Mouse (Mus musculus): ENCODE measurements around the gene Anln.
"Not testable (repeated sequence)": the region's sequence is repeated elsewhere in the genome, so short reads cannot be mapped to it uniquely, and the experiment has no call there.

Gene Anln

DNA sequence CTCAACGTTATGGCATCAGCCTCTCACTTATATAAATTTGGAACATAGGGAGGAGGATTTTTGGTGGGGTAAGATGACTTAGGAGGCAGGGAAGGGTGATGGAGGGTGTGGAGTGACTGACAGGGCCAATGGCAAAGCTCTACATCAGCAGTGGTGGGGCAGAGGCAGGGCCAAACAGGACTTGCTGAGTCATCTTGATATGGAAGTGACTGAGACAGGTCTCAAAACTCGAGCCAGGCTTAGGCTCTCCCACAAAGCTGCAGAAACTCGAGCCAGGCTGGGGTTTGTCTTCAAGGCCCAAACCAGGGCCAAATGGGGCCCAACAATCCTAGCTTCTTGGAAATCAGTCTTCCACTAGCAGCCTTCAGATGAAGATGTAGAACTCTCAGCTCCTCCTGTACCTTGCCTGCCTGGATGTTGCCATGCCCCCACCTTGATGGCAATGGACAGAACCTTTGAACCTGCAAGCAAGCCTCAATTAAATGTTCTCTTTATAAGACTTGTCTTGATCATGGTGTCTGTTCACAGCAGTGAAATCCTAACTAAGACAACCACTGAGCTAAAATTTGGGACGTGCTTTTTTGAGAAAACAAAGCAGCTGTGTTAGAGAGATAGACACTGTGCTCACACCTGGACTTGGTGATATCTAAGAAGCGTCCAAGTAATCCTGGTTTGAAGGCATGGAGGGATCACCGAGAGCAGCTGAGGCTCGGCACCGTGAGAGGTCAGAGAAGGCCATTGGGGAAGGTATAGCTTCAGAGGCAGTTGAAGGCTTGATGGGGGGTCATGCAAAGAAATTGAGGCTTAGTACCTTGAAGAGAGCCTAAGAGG lies 66.4 kb downstream of the Anln start:
- no peak for DNase-seq (ENCODE audit: low spot score in 2 of 2)

DNA sequence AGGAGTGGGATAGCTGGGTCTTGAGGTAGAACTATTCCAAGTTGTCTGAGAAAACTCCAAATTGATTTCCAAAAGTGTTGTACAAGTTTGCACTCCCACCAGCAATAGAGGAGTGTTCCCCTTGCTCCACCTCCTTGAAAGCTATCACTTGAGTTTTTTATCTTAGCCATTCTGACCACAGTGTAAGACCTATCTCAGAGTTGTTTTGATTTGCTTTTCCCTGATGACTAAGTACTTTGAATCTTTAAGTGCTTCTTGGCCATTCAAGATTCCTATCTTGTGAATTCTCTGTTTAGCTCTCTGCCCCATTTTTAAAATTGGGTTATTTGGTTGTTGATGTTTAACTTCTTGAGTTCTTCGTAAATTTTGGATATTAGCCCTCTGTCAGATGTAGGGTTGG lies 69.9 kb downstream of the Anln start:
- DNase-seq (ENCODE audit: low spot score in 2 of 2), result no peak

DNA sequence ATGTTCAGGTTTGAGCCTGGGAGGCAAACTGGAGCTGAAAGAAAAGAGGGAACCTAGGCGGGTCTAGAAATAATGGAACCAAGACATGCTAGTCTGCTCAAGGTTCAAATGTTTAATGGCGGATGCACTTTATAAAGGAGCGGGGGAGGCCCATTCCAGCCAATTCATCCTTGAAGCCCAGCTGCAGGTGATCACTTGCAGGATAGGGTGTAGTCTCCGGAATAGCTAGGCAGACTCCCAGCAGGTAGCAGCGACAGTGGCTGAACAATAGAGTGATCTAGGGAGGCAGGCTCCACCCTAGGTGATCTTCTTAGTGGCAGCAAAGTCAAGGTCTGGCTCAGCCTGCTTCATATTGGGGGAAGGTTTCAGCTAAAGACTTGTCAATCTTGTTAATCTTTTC lies 72.9 kb downstream of the Anln start:
- DNase-seq (ENCODE audit: low spot score in 2 of 2), result not testable (repeated sequence)

DNA sequence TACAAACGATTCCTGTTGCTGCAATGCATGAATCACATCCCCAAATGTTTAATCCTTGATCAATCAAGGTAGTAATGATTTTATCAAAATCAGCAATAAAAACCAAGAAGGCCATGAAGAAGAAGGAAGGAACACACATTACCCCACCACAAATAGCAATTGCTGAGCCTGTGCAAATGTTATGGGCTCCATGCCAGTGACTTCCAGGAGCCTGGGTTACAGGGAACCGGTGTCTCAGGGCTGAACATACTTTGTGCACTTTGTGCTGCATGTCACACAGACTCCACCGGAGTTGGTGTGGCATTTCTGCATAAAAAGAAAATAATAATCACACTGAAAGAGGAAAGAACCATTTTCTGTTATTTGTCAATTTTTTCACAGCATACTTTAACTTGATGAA lies 74.9 kb downstream of the Anln start:
- no peak for DNase-seq (ENCODE audit: low spot score in 2 of 2)

DNA sequence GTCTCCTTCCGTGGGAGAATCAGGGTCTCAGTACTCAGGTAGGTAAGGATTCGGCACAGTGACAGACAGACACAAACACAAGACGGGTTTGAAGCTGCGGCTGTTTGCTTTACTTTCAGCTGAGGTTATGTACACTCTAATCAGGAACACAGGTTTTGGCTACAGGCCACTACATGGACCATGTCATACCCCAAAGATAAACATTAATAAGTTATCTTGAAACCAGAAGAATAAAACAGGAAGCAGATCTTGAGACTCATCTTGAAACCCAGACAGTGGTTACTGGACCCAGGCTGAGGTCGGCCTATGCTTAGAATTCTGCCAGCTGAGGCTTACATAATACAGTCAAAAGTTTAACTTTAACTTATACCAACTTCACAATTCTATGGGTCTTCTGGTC lies 75.8 kb downstream of the Anln start:
- DNase-seq (ENCODE audit: low spot score in 2 of 2), result no peak

DNA sequence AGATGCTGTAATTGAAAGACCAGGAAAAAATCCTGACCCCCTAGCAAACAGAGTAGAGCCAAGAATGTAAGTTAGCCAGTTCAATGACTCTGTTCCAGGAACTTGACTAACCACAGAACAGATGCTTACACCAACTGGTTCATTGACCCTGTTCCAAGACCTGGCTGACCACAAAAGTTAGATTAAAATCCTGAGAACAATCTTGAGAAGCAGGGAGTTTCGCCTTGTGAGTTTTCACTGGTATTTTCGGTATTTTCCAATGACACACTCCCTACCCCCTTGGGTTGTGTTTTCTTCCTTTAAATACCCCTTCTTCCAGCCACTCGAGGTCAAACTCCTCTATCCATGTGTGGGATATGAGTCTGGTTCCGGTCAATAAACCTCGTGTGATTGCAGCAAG lies 79.3 kb downstream of the Anln start:
- no peak for DNase-seq (ENCODE audit: low spot score in 2 of 2)

DNA sequence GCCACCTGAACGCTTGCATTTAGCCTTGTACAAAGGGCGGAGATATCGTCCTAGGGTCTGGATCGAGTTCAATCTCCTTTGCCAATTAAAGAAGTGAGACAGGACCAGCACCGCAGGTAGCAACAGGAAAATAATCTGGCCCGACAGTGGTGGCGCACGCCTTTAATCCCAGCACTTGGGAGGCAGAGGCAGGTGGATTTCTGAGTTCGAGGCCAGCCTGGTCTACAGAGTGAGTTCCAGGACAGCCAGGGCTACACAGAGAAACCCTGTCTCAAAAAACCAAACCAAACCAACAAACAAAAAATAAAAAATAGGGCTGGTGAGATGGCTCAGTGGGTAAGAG lies 81.1 kb downstream of the Anln start:
- DNase-seq (ENCODE audit: low spot score in 2 of 2), result not testable (repeated sequence)

DNA sequence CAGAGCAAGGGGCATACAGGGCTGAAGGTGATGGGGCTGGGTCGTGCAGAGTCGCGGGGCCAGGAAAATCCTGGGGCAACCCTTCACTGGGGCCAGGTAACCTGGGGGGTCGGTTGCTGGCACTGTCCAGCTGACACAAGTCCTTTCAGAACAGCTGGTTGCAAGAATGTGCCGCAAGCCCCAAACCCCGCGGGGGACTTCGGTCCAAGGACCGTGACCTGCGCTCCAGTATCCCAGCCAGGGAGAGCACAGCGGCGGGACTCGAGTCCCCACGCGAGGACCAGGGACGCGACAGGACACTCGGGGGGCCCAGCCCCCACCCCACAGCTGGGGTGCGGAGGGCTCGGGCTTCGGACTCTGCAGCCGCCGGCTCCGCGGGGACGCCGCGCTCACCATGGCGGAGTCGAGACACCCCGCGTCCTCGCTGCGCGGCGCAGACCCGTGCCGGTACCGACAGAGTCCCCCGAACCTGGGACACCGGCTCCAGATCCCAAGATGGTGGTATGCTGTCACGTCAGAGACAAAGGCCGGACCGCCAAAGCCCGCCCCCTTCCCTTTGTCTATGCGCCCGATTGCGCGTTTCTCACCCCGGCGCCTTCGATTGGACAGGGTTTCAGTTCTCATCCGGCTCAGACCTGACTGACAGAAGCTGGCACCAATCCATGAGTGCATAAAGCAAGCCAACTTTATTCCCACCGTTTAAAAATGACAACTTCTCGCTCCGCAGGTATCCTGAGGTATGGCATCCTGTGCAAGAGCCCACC lies 81.7 kb downstream of the Anln start, which contains the start of gene Zfp810:
TSS of gene Zfp810 (minus strand) at position 493 of the 764 bp plus-strand sequence.
- peak; percentile 88 to 92 for DNase-seq (ENCODE audit: low spot score in 2 of 2)

DNA sequence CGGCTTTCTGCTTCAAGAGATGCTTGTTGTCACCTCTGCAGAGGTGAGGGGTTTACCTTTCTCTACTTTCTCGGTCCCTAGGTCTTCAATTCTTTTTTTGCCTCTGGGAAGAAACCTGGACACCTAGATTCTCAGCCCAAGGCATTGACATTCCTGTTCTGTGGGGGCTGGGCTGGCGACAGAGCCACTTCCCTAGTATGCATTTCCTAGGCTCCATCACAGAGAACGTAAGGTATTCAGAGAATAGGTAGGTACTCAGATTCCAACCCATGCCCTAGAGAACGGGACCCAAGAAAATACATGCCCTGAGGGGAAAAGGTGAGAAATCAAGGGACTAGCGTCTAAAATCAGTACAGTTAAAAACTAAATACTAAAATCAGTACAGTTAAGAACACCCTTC lies 82.3 kb downstream of the Anln start:
- DNase-seq (ENCODE audit: low spot score in 2 of 2), result no peak

DNA sequence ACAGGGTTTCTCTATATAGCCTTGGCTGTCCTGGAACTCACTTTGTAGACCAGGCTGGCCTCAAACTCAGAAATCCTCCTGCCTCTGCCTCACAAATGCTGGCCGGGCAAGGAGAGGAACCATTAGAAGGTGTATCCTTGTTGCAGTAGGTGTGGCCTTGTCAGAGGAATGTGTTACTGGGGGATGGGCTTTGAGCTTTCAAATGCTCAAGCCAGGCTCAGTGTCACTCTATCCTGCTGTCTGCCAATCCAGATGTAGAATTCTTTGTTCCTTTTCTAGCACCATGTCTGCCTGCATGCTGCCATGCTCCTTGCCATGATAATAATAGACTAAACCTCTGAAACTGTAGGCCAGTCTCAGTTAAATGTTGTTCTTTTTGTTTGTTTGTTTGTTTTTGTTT lies 86.8 kb downstream of the Anln start:
- DNase-seq (ENCODE audit: low spot score in 2 of 2), result no peak

Measured in urinary bladder, postnatal 4 days (tissue).